In genomic region chr12:109067561-109068135, GRCm38 (mm10) we compare ENCODE assay signal across 8 mouse cellular contexts. TPM values are rescaled to one million over a fixed set of nuclear protein-coding genes. Genes with fewer than 3 reads are reported as not detected.
DNase-seq lines count a peak whose midpoint lies in the region; ATAC-seq and TF ChIP-seq lines count a peak whose summit lies in the region.

No protein-coding gene starts in this region.

- H3K4me1 ChIP-seq in brown adipose tissue, adult 24 weeks (ENCODE audit: control insufficient read depth, insufficient read depth, insufficient read length, low read length): no peaks in the 10 kb centered on the region
- H3K4me1 ChIP-seq in heart, embryonic 14.5 days (ENCODE audit: control insufficient read depth in 2 of 2, insufficient read depth in 2 of 2, low read length in 2 of 2): peaks cover 0 to 2% of the 10 kb centered on the region in 2 experiments; a peak in 2 of 4 replicates
- H3K4me1 ChIP-seq in midbrain, embryonic 10.5 days: peaks cover 23% of the 10 kb centered on the region
- H3K4me1 ChIP-seq in spleen, adult 2 months (ENCODE audit: control insufficient read depth, insufficient read depth, insufficient read length): peaks cover 25% of the 10 kb centered on the region; the same call in 1 of the 2 replicates

- no peak overlapping the region for H3K27ac ChIP-seq in brown adipose tissue, adult 24 weeks (replicated peaks; ENCODE audit: low read depth, low read length)
- H3K27ac ChIP-seq in heart, embryonic 14.5 days (replicated peaks in 1 of 2; ENCODE audit: control insufficient read depth in 1 of 2, insufficient read depth in 1 of 2, low read depth in 2 of 2, low read length in 2 of 2): no peak overlapping the region
- peak overlapping the region; percentile 88 for H3K27ac ChIP-seq in midbrain, embryonic 10.5 days (replicated peaks)
- H3K27ac ChIP-seq in spleen, adult 2 months (ENCODE audit: insufficient read depth, low read length): peak overlapping the region; percentile 30; the same call in 1 of the 2 replicates

- peak; percentile 71 for ATAC-seq in heart, embryonic 14.5 days (ENCODE audit: insufficient number of reproducible peaks, insufficient read depth, low FRiP score, low read depth)
- no peak for ATAC-seq in erythroid progenitor cell, adult 5-6 weeks (replicated peaks; ENCODE audit: low FRiP score, poor library complexity, severe bottlenecking)

- H3K9me3 ChIP-seq in heart, embryonic 14.5 days (ENCODE audit: control insufficient read depth, low read length): no peaks in the 10 kb centered on the region
- no peaks in the 10 kb centered on the region for H3K9me3 ChIP-seq in midbrain, embryonic 10.5 days (replicated peaks)

- H3K9ac ChIP-seq in heart, embryonic 14.5 days (ENCODE audit: low read length): peak overlapping the region; percentile 75

- no peaks in the 10 kb centered on the region for H3K36me3 ChIP-seq in heart, embryonic 14.5 days (ENCODE audit: control insufficient read depth, insufficient read depth, low read length)
- H3K36me3 ChIP-seq in midbrain, embryonic 10.5 days: no peaks in the 10 kb centered on the region
- no peaks in the 10 kb centered on the region for H3K36me3 ChIP-seq in spleen, adult 2 months (ENCODE audit: control insufficient read depth, insufficient read depth, low read length)

- 3% methylated on average over 39 of the region's 59 CpGs for WGBS in heart, embryonic 14.5 days
- WGBS in midbrain, embryonic 10.5 days: 3% methylated on average over 45 of the region's 59 CpGs
- 3% methylated on average over 50 of the region's 59 CpGs for WGBS in spleen, adult 2 months

- H3K27me3 ChIP-seq in heart, embryonic 14.5 days (ENCODE audit: control insufficient read depth, insufficient read depth, low read length): peaks cover 37% of the 10 kb centered on the region
- peaks cover 37% of the 10 kb centered on the region for H3K27me3 ChIP-seq in midbrain, embryonic 10.5 days (ENCODE audit: low read depth, poor library complexity, severe bottlenecking)
- H3K27me3 ChIP-seq in spleen, adult 2 months (ENCODE audit: control insufficient read depth, insufficient read depth, low read length): no peaks in the 10 kb centered on the region

- TF ChIP-seq POLR2A in spleen, adult 2 months (IDR thresholded peaks at IDR 0.05; ENCODE audit: low read depth, low read length): no peak

- DNase-seq in layer of hippocampus, adult 11-12 months (ENCODE audit: low spot score): peak; percentile 33
- DNase-seq in layer of hippocampus, adult 9-10 months (ENCODE audit: low spot score): no peak
- peak; percentile 19 to 34 for DNase-seq in layer of hippocampus, postnatal 25 days (ENCODE audit: extremely low spot score in 1 of 2, low spot score in 1 of 2)
- DNase-seq in midbrain, embryonic 10.5 days (ENCODE audit: low spot score): peak; percentile 58
- peak in 1 of 2 experiments; percentile 64 for DNase-seq in spleen, adult 2 months (ENCODE audit: low read depth in 1 of 2, low spot score in 2 of 2)

- H3K4me3 ChIP-seq in brown adipose tissue, adult 24 weeks (ENCODE audit: insufficient read depth, low read depth, low read length): peak overlapping the region; percentile 51
- H3K4me3 ChIP-seq in heart, embryonic 14.5 days (ENCODE audit: control insufficient read depth in 1 of 2, insufficient read depth in 1 of 2, low read depth in 1 of 2, low read length in 2 of 2): peak overlapping the region; percentile 46 to 55
- H3K4me3 ChIP-seq in midbrain, embryonic 10.5 days: peak overlapping the region; percentile 68
- H3K4me3 ChIP-seq in spleen, adult 2 months (ENCODE audit: extremely low read depth, insufficient read depth, insufficient read length): peak overlapping the region; percentile 57

- peak overlapping the region; percentile 93 for H3K4me2 ChIP-seq in heart, embryonic 14.5 days (ENCODE audit: low read length)

- TF ChIP-seq CTCF in spleen, adult 2 months (IDR thresholded peaks at IDR 0.05; ENCODE audit: extremely low read depth, insufficient read depth, insufficient read length, insufficient replicate concordance): no peak

RNA-seq across cellular contexts. Expression of gene Begain, which starts 0.4 kb away (rescaled TPM):
- 0.40 TPM in 1 of 2 replicates, not detected in the other for polyA plus RNA-seq in brown adipose tissue, adult 24 weeks (2012; ENCODE audit: insufficient read depth, insufficient read length, missing spikeins)
- polyA plus RNA-seq in heart, embryonic 14.5 days (2014; fragmentation: Nextera tagmentation; extraction: Ambion mirVana): 2.0 and 2.6 TPM in 2 replicates
- total RNA-seq in layer of hippocampus, postnatal 25 days (2021): 100 to 1,000 TPM; 132 to 149 TPM
- 4.3 and 4.8 TPM in 2 replicates for polyA plus RNA-seq in midbrain, embryonic 10.5 days (2016; fragmentation: Nextera tagmentation; extraction: Ambion mirVana)
- 3.1 and 4.8 TPM in 2 replicates for polyA plus RNA-seq in spleen, adult 2 months (2012; rRNA removed)
- not detected in 2 replicates for total RNA-seq in erythroid progenitor cell, adult 5-6 weeks (2015; ENCODE audit: low replicate concordance)
- total RNA-seq in erythroid progenitor cell, adult 5-6 weeks (2017; ENCODE audit: low replicate concordance): not detected in 2 replicates

Comparison
In these comparisons a context has a peak if more than half of its experiments do, and no peak if none do; other contexts are left out.
1. H3K27ac ChIP-seq: peak in midbrain, embryonic 10.5 days (single experiment) and spleen, adult 2 months (single experiment); none in brown adipose tissue, adult 24 weeks (single experiment) and heart, embryonic 14.5 days (0 of 2).
2. Peak in every context shown above with its lines, with median percentiles within 50 percentile points of each other: H3K4me3 ChIP-seq.